Mouse (Mus musculus) midbrain, embryonic 11.5 days (tissue): ENCODE results near the gene Ndufa4l2. TPM values are rescaled to one million over a fixed set of nuclear protein-coding genes. Genes with fewer than 3 reads are reported as not detected.

Experiments used
- ATAC-seq: fragments of 200-750 bp; cut with Nextera tagmentation; 2 replicates; pipeline ENCODE4 v1.8.0; 2017; ENCODE audit warnings: moderate TSS enrichment, moderate library complexity; ENCODE audit not compliant: low FRiP score
- DNase-seq: peaks from one replicate; pipeline ENCODE4 v3.0.0; 2015; ENCODE audit warnings: low spot score; ENCODE audit errors: missing footprints
- H3K27ac ChIP-seq: fragments of 300-500 bp; sonication (generic); 2 replicates; pipeline ENCODE4 v1.5.1; 2014; ENCODE audit warnings: low read depth, low read length
- H3K27me3 ChIP-seq: fragments of 300-500 bp; sonication (generic); 2 replicates; pipeline ENCODE4 v1.6.1; 2014; ENCODE audit warnings: mild to moderate bottlenecking, low read length, moderate library complexity, mixed read lengths; ENCODE audit not compliant: control insufficient read depth, insufficient read depth
- H3K36me3 ChIP-seq: fragments of 300-500 bp; sonication (generic); 2 replicates; pipeline ENCODE4 v1.6.1; 2014; ENCODE audit warnings: mild to moderate bottlenecking, low read length, moderate library complexity, mixed read lengths; ENCODE audit not compliant: control insufficient read depth, insufficient read depth
- H3K4me1 ChIP-seq: fragments of 300-500 bp; sonication (generic); 2 replicates; pipeline ENCODE4 v1.6.1; 2014; ENCODE audit warnings: low read length; ENCODE audit not compliant: control insufficient read depth, insufficient read depth
- H3K4me2 ChIP-seq: fragments of 300-500 bp; sonication (generic); 2 replicates; pipeline ENCODE4 v1.6.1; 2014; ENCODE audit warnings: mild to moderate bottlenecking, moderate library complexity
- H3K4me3 ChIP-seq: fragments of 300-500 bp; sonication (generic); 2 replicates; pipeline ENCODE4 v1.5.1; 2014; ENCODE audit warnings: low read depth, low read length
- H3K9ac ChIP-seq: fragments of 300-500 bp; sonication (generic); 2 replicates; pipeline ENCODE4 v1.6.1; 2014; ENCODE audit warnings: low read length
- H3K9me3 ChIP-seq: fragments of 300-500 bp; sonication (generic); 2 replicates; pipeline ENCODE4 v1.6.1; 2016; ENCODE audit warnings: low read length; ENCODE audit not compliant: control insufficient read depth
- WGBS: fragments of 180-500 bp; shearing (Covaris S2); extraction: QIAGEN DNeasy Blood & Tissue Kit; methylation state at CpG from one replicate; pipeline ENCODE4 v1.1.7; 2014; 5-methylcytosine and 5-hydroxymethylcytosine counted together
- polyA plus RNA-seq: library from polyadenylated mRNA; unstranded; fragments of >200 nt; fragmentation: Nextera tagmentation; extraction: Ambion mirVana; gene quantifications from 2 replicates; pipeline ENCODE4 v1.2.1, GENCODE M21; 2014

Gene Ndufa4l2
- polyA plus RNA-seq, 1 experiment from 2014 or later, result 3.6 TPM

DNA sequence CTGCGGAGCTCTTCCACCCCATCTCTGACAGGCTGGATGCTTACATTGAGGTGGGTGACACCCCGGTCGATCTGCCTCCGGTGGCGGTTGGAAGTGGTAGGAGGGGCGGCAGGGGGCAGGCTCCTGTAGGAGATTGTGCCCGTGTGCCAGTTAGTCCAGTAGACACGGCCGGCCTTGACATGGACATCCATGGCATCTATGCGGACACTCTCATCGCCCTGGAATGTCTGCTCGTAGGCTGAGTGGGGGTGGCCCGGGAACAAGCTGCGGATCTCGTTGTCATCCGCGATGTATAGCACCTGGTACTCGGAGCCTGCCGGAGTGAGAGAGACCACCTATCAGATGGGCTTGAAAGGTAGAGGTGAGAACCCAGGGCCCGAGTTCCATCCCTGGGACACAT lies 29.6 kb downstream of the Ndufa4l2 start:
- 95% methylated on average over 20 of the region's 20 CpGs for WGBS
- no peak for DNase-seq
- Histone ChIP-seq H3K27ac (no peak overlapping the region), H3K36me3 (peaks cover 24% of the 10 kb centered on the region), H3K4me2 (no peak overlapping the region), H3K4me3 (no peak overlapping the region), H3K27me3 (no peaks in the 10 kb centered on the region), H3K9me3 (no peaks in the 10 kb centered on the region), H3K4me1 (no peaks in the 10 kb centered on the region), H3K9ac (no peak overlapping the region)
- ATAC-seq, result no peak

DNA sequence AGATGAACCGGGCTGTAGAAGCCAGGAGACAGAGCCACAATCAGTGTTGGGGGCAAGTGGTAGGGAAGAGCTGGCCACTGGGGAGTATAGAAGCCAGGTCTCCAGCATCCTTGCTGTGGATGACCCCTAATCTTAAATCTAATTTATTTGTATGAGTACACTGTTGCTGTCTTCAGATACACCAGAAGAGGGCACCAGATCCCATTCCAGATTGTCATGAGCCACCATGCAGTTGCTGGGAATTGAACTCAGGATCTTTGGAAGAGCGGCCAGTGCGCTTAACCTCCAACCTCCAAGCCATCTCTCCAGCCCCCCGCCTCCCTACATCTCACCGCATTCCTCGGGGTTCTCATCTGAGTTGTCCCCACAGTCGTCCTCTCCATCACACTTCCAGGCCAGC lies 31.7 kb downstream of the Ndufa4l2 start:
- H3K9me3 ChIP-seq, result no peaks in the 10 kb centered on the region
- no peaks in the 10 kb centered on the region for H3K27me3 ChIP-seq
- H3K4me1 ChIP-seq, result no peaks in the 10 kb centered on the region
- no peak overlapping the region for H3K4me2 ChIP-seq
- no peak overlapping the region for H3K4me3 ChIP-seq
- no peak overlapping the region for H3K9ac ChIP-seq
- ATAC-seq (no peak), DNase-seq (no peak)
- peaks cover 33% of the 10 kb centered on the region for H3K36me3 ChIP-seq
- no peak overlapping the region for H3K27ac ChIP-seq
- 93% methylated on average over 7 of the region's 7 CpGs for WGBS

DNA sequence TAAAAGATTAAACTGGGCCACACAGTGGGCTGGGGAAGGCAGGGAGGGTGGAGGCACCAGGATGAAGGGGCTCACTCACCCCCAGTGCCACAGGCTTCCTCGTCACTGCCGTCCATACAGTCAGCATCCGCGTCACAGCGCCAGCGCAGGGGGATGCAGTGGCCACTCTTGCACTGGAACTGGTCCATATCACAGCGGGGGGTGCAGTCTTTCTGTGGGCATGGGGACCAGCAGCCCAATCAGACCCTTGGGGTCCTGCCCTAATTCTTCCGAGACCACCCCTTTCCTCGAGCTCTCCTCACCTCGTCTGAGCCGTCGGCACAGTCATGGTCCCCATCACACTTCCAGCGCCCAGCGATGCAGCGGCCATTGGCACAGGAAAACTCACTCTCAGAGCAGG lies 33.5 kb downstream of the Ndufa4l2 start:
- peaks cover 44% of the 10 kb centered on the region for H3K36me3 ChIP-seq
- no peaks in the 10 kb centered on the region for H3K9me3 ChIP-seq

DNA sequence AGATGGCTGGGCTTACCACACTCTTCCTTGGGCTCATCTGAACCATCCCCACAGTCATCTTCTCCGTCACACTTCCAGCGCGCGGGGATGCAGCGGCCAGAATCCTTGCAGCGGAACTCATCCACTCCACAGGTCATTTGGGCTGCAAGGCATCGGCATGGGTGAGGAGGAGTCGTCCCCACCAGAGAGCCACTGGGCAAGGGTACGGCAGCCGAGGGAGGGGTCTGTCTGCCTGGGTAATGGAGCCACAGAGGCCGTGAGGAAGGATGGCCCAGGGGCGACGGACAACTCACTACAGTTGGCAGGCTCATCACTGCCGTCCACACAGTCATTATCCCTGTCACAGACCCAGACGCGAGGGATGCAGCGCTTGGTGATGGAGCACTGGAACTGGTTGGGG lies 35.1 kb downstream of the Ndufa4l2 start:
- no peak overlapping the region for H3K27ac ChIP-seq
- H3K4me2 ChIP-seq, result no peak overlapping the region
- WGBS, result 91% methylated on average over 17 of the region's 17 CpGs
- DNase-seq, result no peak
- no peak overlapping the region for H3K9ac ChIP-seq
- ATAC-seq, result no peak
- no peaks in the 10 kb centered on the region for H3K9me3 ChIP-seq
- H3K4me1 ChIP-seq, result no peaks in the 10 kb centered on the region
- H3K27me3 ChIP-seq, result no peaks in the 10 kb centered on the region
- H3K4me3 ChIP-seq, result no peak overlapping the region
- peaks cover 49% of the 10 kb centered on the region for H3K36me3 ChIP-seq

More for the DNA sequence above, 33.5 kb downstream of the Ndufa4l2 start:
- no peak for DNase-seq
- H3K4me2 ChIP-seq, result no peak overlapping the region
- no peak for ATAC-seq
- no peaks in the 10 kb centered on the region for H3K4me1 ChIP-seq
- no peaks in the 10 kb centered on the region for H3K27me3 ChIP-seq
- WGBS, result 93% methylated on average over 15 of the region's 15 CpGs
- no peak overlapping the region for H3K4me3 ChIP-seq
- no peak overlapping the region for H3K9ac ChIP-seq
- H3K27ac ChIP-seq, result no peak overlapping the region

DNA sequence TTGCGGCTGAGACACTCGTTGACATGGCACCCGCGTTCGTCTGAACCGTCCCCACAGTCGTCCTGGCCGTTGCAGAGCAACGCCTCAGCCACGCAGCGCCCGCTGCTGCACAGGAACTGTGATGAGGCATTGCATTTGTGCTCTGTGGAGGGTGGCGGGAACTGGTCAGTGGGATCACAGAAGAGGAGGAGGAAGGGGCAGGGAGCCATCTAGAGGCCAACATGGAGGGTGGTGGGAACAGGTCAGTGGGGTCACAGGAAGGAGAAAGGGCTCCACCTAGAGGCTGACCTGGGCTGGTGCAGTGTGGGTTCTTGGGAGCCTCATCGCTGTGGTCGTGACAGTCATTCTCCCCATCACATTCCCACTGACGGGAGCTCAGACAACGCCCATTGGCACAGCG lies 40.9 kb downstream of the Ndufa4l2 start:
- Histone ChIP-seq H3K27ac (no peak overlapping the region), H3K36me3 (peaks cover 73% of the 10 kb centered on the region), H3K4me3 (no peak overlapping the region), H3K9ac (no peak overlapping the region), H3K4me1 (no peaks in the 10 kb centered on the region), H3K4me2 (no peak overlapping the region), H3K27me3 (no peaks in the 10 kb centered on the region), H3K9me3 (no peaks in the 10 kb centered on the region)
- ATAC-seq (peak; percentile 17; the same call in 1 of the 2 replicates), DNase-seq (no peak)
- 66% methylated on average over 18 of the region's 18 CpGs for WGBS

DNA sequence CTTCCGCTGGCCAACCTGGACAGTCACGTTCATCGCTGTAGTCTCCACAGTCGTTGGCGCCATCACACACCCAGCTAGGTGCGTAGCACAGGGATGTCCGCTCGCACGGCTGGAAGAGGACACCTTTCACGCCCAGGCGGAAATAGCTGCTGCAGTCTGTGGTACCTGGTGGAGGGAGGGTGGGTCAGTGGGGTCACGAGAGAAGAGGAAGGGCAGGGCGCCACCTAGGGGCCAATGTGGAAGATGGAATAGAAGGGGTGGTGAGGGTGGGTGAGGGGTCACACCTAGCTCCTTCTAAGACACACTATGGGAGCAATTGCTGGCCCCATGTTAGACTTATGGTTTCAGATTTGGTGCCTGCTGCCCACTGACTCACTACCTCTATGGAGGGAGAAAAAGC lies 42.6 kb downstream of the Ndufa4l2 start:
- Histone ChIP-seq H3K36me3 (peaks cover 72% of the 10 kb centered on the region), H3K9ac (no peak overlapping the region), H3K9me3 (no peaks in the 10 kb centered on the region), H3K4me2 (no peak overlapping the region), H3K27ac (no peak overlapping the region), H3K4me1 (no peaks in the 10 kb centered on the region), H3K27me3 (no peaks in the 10 kb centered on the region), H3K4me3 (no peak overlapping the region)
- DNase-seq (no peak), ATAC-seq (no peak)
- WGBS, result 90% methylated on average over 13 of the region's 13 CpGs

DNA sequence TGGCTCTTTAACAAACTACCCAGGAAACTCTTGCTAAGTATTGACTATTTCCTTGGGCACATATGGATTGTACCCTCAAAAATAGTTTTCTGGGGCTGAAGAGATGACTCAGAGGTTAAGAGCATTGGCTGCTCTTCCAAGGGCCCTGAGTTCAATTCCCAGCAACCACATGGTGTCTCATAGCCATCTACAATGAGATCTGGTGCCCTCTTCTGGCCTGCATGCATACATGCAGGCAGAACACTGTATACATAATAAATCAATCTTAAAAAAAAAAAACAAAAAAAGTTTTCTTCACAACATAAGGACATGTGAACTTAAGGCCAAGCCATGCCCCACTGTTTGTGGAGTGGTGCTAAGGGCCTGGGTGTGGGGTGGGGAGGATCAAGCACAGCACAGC lies 46.4 kb downstream of the Ndufa4l2 start:
- no peak overlapping the region for H3K4me2 ChIP-seq
- no peaks in the 10 kb centered on the region for H3K4me1 ChIP-seq
- ATAC-seq (no peak), DNase-seq (no peak)
- H3K27me3 ChIP-seq, result no peaks in the 10 kb centered on the region
- H3K27ac ChIP-seq, result no peak overlapping the region
- no peak overlapping the region for H3K9ac ChIP-seq
- no peak overlapping the region for H3K4me3 ChIP-seq
- H3K9me3 ChIP-seq, result no peaks in the 10 kb centered on the region
- H3K36me3 ChIP-seq, result peaks cover 54% of the 10 kb centered on the region

DNA sequence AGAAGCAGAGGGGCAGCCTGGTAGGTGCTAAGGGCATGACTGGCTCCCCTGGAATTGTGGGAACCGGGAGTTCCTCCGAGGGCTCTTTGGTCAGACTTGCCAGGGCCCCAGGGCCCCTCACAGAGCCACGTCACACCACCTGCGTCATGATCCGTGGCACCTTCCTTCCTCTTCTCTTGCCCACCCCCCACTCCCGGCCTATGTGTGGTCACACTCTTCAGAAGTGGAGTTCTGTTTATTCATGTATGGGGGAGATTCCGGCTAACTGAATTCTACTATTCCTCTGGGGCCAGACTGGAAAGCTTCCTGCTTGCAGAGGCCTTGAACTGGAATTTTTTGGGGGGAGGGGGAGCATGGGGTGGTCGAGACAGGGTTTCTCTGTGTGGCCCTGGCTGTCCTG lies 49.1 kb downstream of the Ndufa4l2 start:
- Histone ChIP-seq H3K27me3 (no peaks in the 10 kb centered on the region), H3K9ac (no peak overlapping the region), H3K36me3 (peaks cover 44% of the 10 kb centered on the region), H3K4me1 (no peaks in the 10 kb centered on the region), H3K9me3 (no peaks in the 10 kb centered on the region), H3K27ac (no peak overlapping the region), H3K4me2 (no peak overlapping the region), H3K4me3 (no peak overlapping the region)
- ATAC-seq (no peak), DNase-seq (no peak)
- WGBS, result 76% methylated on average over 8 of the region's 8 CpGs

DNA sequence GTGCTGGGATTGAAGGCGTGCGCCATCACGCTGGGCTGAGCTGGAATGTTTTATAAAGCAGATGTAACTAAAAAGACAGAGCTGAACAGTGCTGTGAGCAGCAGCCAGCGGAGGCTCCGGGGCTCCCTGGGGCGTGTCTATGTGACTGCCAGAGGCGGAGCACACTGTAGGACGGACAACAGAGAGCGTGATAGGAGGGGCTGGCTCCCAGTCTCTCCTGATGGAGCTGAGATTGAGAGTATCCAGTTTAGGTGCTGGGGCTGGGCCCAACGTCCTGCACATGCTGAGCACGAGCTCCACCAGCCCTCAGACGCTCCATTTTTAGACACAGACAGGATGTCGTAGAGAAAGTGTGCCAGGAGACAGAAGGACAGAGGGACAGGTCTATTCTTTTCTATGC lies 49.5 kb downstream of the Ndufa4l2 start:
- no peak overlapping the region for H3K4me3 ChIP-seq
- H3K36me3 ChIP-seq, result peaks cover 41% of the 10 kb centered on the region
- no peak for DNase-seq
- 63% methylated on average over 13 of the region's 13 CpGs for WGBS
- H3K9me3 ChIP-seq, result no peaks in the 10 kb centered on the region
- no peak for ATAC-seq
- no peak overlapping the region for H3K27ac ChIP-seq
- H3K4me1 ChIP-seq, result no peaks in the 10 kb centered on the region
- no peak overlapping the region for H3K9ac ChIP-seq
- H3K27me3 ChIP-seq, result no peaks in the 10 kb centered on the region
- no peak overlapping the region for H3K4me2 ChIP-seq
